Mouse (Mus musculus): ENCODE data around the gene 9230102O04Rik. TPM values are rescaled to one million over a fixed set of nuclear protein-coding genes. Genes with fewer than 3 reads are reported as not detected.
A peak's percentile ranks its signal among the peaks of the same experiment; 100 is the strongest.

9230102O04Rik gene
- polyA plus RNA-seq, 1 experiment from 2014 or later = not detected

GRCm38 (mm10) chr2:9903854-9904560 lies 14.7 kb upstream of the 9230102O04Rik start:
- WGBS = 49% methylated on average over 14 of the region's 14 CpGs
- peaks cover 2% of the 10 kb centered on the region; the same call in 1 of the 2 replicates for H3K27me3 ChIP-seq (ENCODE audit: control insufficient read depth, insufficient read depth, low read length)
- no peak overlapping the region for H3K27ac ChIP-seq (ENCODE audit: low read length)
- no peaks in the 10 kb centered on the region for H3K36me3 ChIP-seq (ENCODE audit: control insufficient read depth, insufficient read depth, low read length)
- no peak overlapping the region for H3K4me2 ChIP-seq (replicated peaks; ENCODE audit: low read depth, low read length)
- H3K4me3 ChIP-seq (ENCODE audit: low read depth, low read length) = no peak overlapping the region
- ATAC-seq (ENCODE audit: insufficient number of reproducible peaks, insufficient read depth, low FRiP score, low read depth) = no peak
- H3K9me3 ChIP-seq (ENCODE audit: control insufficient read depth, low read depth, low read length) = no peaks in the 10 kb centered on the region
- no peaks in the 10 kb centered on the region for H3K4me1 ChIP-seq (ENCODE audit: control insufficient read depth, insufficient read depth, low read length)
- no peak overlapping the region for H3K9ac ChIP-seq (replicated peaks; ENCODE audit: low read depth, low read length)

- Histone ChIP-seq H3K27ac (ENCODE audit: low read length) (no peak overlapping the region), H3K4me1 (ENCODE audit: control insufficient read depth, insufficient read depth, low read length) (no peaks in the 10 kb centered on the region), H3K9me3 (ENCODE audit: control insufficient read depth, low read depth, low read length) (no peaks in the 10 kb centered on the region), H3K36me3 (ENCODE audit: control insufficient read depth, insufficient read depth, low read length) (no peaks in the 10 kb centered on the region), H3K9ac (replicated peaks; ENCODE audit: low read depth, low read length) (no peak overlapping the region), H3K4me3 (ENCODE audit: low read depth, low read length) (no peak overlapping the region), H3K27me3 (ENCODE audit: control insufficient read depth, insufficient read depth, low read length) (peaks cover 45% of the 10 kb centered on the region), H3K4me2 (replicated peaks; ENCODE audit: low read depth, low read length) (no peak overlapping the region)
- WGBS = 8% methylated on average over 8 of the region's 8 CpGs
- ATAC-seq (ENCODE audit: insufficient number of reproducible peaks, insufficient read depth, low FRiP score, low read depth) = no peak
Observed at GRCm38 (mm10) chr2:9897846-9898245, 8.5 kb upstream of the 9230102O04Rik start.

DNA sequence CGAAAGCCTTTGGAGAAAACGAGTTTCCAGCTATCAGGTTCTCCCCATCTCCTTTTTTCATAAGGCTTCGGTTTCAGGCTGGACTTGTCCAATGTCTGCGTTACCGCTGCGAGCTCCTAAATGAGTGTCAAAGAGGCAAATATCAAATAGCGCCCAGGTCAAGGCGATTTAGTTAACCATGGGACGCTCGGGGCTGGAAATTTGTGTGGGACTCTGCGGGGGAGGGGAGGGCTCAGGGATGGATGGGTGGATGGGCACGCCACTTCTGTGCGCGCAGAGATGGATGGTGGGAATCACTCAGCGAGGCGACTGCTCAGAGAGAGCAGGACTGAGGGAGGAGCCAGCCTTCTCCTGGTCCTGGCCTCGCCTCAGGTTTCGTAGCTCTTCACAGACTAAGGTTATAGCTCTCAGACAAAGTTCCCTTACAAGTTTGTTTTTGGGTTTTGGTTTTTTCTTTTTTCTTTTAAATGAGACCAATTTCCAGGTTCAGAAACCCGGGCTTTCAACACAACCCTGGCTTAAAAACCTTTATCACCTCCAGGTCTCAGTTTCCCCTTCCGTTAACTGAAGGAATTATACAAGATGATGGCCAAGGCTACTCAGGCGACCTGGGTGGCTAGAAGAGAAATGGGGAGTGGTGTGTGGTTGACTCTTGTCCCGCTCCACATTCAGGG lies 6.9 kb upstream of the 9230102O04Rik start:
- peaks cover 55% of the 10 kb centered on the region for H3K27me3 ChIP-seq (ENCODE audit: control insufficient read depth, insufficient read depth, low read length)
- H3K4me3 ChIP-seq (ENCODE audit: low read depth, low read length) = no peak overlapping the region

DNA sequence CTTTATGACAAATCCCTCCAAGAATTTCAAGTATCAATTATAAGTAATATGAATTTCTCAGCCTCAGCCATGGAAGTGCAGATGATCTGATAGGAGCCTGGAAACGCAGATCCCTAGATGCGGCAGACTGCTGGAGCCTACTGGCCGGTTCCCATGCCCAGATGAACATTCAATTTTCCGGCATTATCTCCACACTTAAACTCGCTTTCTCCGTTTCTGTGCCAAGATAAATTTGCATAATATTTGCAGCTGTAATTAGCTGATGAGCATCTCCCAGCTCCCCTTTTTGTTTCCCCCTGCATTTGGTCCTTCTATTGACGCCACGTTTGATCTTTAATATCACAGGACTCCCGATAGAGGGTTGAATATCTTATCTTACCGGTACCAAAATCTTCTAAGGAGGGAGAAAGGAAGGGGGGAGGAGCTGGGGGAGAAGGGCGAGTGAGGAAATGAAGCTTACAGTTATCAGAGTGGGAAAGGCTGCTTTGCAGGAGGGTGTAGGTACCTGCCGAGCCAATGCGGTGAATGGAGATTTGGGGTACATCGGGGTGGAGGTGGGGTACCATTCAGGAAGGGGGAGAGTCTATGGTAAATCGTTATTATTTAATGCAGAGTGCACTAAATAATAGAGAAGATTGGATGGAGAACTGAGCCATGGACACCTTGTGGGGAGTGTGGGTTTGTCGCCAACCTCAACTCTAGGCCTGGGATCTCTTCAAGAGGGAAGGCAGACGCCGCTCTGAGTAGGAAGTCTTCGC lies 5.7 kb upstream of the 9230102O04Rik start:
- H3K4me2 ChIP-seq (replicated peaks; ENCODE audit: low read depth, low read length) = no peak overlapping the region
- peaks cover 65% of the 10 kb centered on the region for H3K27me3 ChIP-seq (ENCODE audit: control insufficient read depth, insufficient read depth, low read length)

More for the DNA sequence above, 6.9 kb upstream of the 9230102O04Rik start:
- H3K4me2 ChIP-seq (replicated peaks; ENCODE audit: low read depth, low read length) = no peak overlapping the region
- H3K27ac ChIP-seq (ENCODE audit: low read length) = no peak overlapping the region
- no peaks in the 10 kb centered on the region for H3K9me3 ChIP-seq (ENCODE audit: control insufficient read depth, low read depth, low read length)
- no peaks in the 10 kb centered on the region for H3K36me3 ChIP-seq (ENCODE audit: control insufficient read depth, insufficient read depth, low read length)
- H3K4me1 ChIP-seq (ENCODE audit: control insufficient read depth, insufficient read depth, low read length) = no peaks in the 10 kb centered on the region
- ATAC-seq (ENCODE audit: insufficient number of reproducible peaks, insufficient read depth, low FRiP score, low read depth) = peak; percentile 43; the same call in 1 of the 2 replicates
- WGBS = under 1% methylated on average over 22 of the region's 22 CpGs
- H3K9ac ChIP-seq (replicated peaks; ENCODE audit: low read depth, low read length) = no peak overlapping the region

DNA sequence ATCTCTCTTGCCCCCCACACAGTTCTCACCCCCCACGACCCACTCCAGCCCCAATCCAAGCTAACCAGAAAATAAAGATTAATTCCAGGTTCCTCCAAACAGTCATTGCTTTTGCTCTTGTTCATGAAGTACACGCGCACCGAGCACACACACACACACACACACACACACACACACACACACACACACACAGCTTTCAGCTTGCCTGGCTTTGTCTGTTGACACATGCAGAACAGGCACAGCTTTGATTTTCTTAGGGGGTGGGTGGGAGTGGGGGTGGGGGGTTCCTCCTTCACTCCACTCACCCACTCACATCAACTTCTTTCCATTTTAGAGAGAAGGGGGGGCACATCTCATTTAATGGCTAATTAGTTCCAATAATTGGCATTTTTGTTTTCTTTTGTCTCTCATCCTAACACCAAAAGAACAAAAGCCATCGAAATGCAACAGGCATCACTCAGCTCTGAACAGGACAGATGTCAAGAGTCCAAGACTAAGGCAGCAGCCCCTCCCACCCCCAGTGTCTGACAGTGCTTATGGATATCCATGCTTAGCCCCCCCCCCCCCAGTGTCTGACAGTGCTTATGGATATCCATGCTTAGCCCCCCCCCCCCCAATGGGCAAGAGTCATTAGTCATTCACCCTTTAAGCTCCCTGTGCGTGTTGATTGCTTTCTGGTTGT lies 4.1 kb upstream of the 9230102O04Rik start:
- no peak overlapping the region for H3K27ac ChIP-seq (ENCODE audit: low read length)
- WGBS = 0% methylated on average over 6 of the region's 6 CpGs
- peaks cover 70% of the 10 kb centered on the region for H3K27me3 ChIP-seq (ENCODE audit: control insufficient read depth, insufficient read depth, low read length)
- H3K4me3 ChIP-seq (ENCODE audit: low read depth, low read length) = no peak overlapping the region
- no peak overlapping the region for H3K9ac ChIP-seq (replicated peaks; ENCODE audit: low read depth, low read length)
- no peak for ATAC-seq (ENCODE audit: insufficient number of reproducible peaks, insufficient read depth, low FRiP score, low read depth)
- no peak overlapping the region for H3K4me2 ChIP-seq (replicated peaks; ENCODE audit: low read depth, low read length)
- H3K36me3 ChIP-seq (ENCODE audit: control insufficient read depth, insufficient read depth, low read length) = no peaks in the 10 kb centered on the region
- H3K4me1 ChIP-seq (ENCODE audit: control insufficient read depth, insufficient read depth, low read length) = no peaks in the 10 kb centered on the region
- no peaks in the 10 kb centered on the region for H3K9me3 ChIP-seq (ENCODE audit: control insufficient read depth, low read depth, low read length)

More for the DNA sequence above, 5.7 kb upstream of the 9230102O04Rik start:
- Histone ChIP-seq H3K4me1 (ENCODE audit: control insufficient read depth, insufficient read depth, low read length) (no peaks in the 10 kb centered on the region), H3K4me3 (ENCODE audit: low read depth, low read length) (no peak overlapping the region), H3K36me3 (ENCODE audit: control insufficient read depth, insufficient read depth, low read length) (no peaks in the 10 kb centered on the region), H3K27ac (ENCODE audit: low read length) (no peak overlapping the region), H3K9me3 (ENCODE audit: control insufficient read depth, low read depth, low read length) (no peaks in the 10 kb centered on the region), H3K9ac (replicated peaks; ENCODE audit: low read depth, low read length) (no peak overlapping the region)
- 1% methylated on average over 19 of the region's 19 CpGs for WGBS
- ATAC-seq (ENCODE audit: insufficient number of reproducible peaks, insufficient read depth, low FRiP score, low read depth) = no peak

GRCm38 (mm10) chr2:9892541-9892940 lies 3.2 kb upstream of the 9230102O04Rik start:
- no peak overlapping the region for H3K27ac ChIP-seq (ENCODE audit: low read length)
- peaks cover 68% of the 10 kb centered on the region for H3K27me3 ChIP-seq (ENCODE audit: control insufficient read depth, insufficient read depth, low read length)
- no peaks in the 10 kb centered on the region for H3K36me3 ChIP-seq (ENCODE audit: control insufficient read depth, insufficient read depth, low read length)
- H3K4me2 ChIP-seq (replicated peaks; ENCODE audit: low read depth, low read length) = no peak overlapping the region
- ATAC-seq (ENCODE audit: insufficient number of reproducible peaks, insufficient read depth, low FRiP score, low read depth) = no peak
- H3K4me1 ChIP-seq (ENCODE audit: control insufficient read depth, insufficient read depth, low read length) = no peaks in the 10 kb centered on the region
- no peaks in the 10 kb centered on the region for H3K9me3 ChIP-seq (ENCODE audit: control insufficient read depth, low read depth, low read length)
- WGBS = 5% methylated on average over 7 of the region's 7 CpGs
- no peak overlapping the region for H3K9ac ChIP-seq (replicated peaks; ENCODE audit: low read depth, low read length)
- no peak overlapping the region for H3K4me3 ChIP-seq (ENCODE audit: low read depth, low read length)

DNA sequence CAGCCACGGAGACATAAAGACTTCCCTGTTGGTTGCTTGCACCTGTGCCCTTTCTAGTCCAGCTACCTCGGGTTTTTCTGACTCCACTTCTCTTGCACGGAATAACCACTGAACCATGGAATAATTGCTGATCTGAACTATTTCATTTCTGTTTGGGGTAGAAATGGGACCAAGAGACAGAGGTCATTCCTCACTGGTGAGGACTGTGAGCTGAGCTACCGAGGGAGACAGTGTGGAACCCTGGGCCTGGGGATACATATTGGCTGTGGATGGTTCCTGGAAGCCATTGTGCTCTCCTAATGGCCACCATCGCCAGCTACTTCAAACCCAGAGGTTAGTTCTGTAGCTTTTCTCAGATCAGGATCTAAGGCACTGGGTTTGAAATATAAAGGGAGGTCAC lies 1.6 kb upstream of the 9230102O04Rik start:
- no peaks in the 10 kb centered on the region for H3K4me1 ChIP-seq (ENCODE audit: control insufficient read depth, insufficient read depth, low read length)
- no peaks in the 10 kb centered on the region for H3K36me3 ChIP-seq (ENCODE audit: control insufficient read depth, insufficient read depth, low read length)
- H3K9ac ChIP-seq (replicated peaks; ENCODE audit: low read depth, low read length) = no peak overlapping the region
- H3K4me2 ChIP-seq (replicated peaks; ENCODE audit: low read depth, low read length) = no peak overlapping the region
- no peaks in the 10 kb centered on the region for H3K9me3 ChIP-seq (ENCODE audit: control insufficient read depth, low read depth, low read length)
- no peak for ATAC-seq (ENCODE audit: insufficient number of reproducible peaks, insufficient read depth, low FRiP score, low read depth)
- H3K27ac ChIP-seq (ENCODE audit: low read length) = no peak overlapping the region
- no peak overlapping the region for H3K4me3 ChIP-seq (ENCODE audit: low read depth, low read length)
- peaks cover 65% of the 10 kb centered on the region for H3K27me3 ChIP-seq (ENCODE audit: control insufficient read depth, insufficient read depth, low read length)
- WGBS = 4% methylated on average over 5 of the region's 5 CpGs

DNA sequence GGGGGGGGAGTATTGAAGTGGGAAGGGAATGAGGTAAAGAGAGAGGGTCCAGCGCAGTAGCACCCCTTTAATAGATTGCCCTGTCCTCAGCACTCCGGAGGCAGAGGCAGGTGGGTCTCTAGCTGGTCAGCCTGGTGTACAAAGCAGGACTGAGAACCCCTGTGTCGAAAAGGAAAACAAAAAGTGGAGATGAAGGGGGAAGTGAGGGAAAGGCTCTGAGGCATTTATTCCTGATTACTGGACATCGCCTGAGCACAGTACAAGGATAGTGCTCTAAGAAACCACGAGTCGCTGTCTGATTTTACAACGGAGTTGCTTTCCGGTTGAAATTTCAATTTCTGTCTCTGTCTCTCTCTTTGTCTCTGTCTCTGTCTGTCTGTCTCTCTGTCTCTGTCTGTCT lies 911 bp upstream of the 9230102O04Rik start:
- no peak overlapping the region for H3K9ac ChIP-seq (replicated peaks; ENCODE audit: low read depth, low read length)
- H3K4me3 ChIP-seq (ENCODE audit: low read depth, low read length) = no peak overlapping the region
- no peak overlapping the region for H3K4me2 ChIP-seq (replicated peaks; ENCODE audit: low read depth, low read length)
- no peaks in the 10 kb centered on the region for H3K9me3 ChIP-seq (ENCODE audit: control insufficient read depth, low read depth, low read length)
- no peak overlapping the region for H3K27ac ChIP-seq (ENCODE audit: low read length)
- peaks cover 65% of the 10 kb centered on the region for H3K27me3 ChIP-seq (ENCODE audit: control insufficient read depth, insufficient read depth, low read length)
- 10% methylated on average over 8 of the region's 8 CpGs for WGBS
- no peaks in the 10 kb centered on the region for H3K4me1 ChIP-seq (ENCODE audit: control insufficient read depth, insufficient read depth, low read length)
- H3K36me3 ChIP-seq (ENCODE audit: control insufficient read depth, insufficient read depth, low read length) = no peaks in the 10 kb centered on the region
- ATAC-seq (ENCODE audit: insufficient number of reproducible peaks, insufficient read depth, low FRiP score, low read depth) = no peak
